Mouse (Mus musculus): ENCODE measurements around the gene Pcdh19.

DNA sequence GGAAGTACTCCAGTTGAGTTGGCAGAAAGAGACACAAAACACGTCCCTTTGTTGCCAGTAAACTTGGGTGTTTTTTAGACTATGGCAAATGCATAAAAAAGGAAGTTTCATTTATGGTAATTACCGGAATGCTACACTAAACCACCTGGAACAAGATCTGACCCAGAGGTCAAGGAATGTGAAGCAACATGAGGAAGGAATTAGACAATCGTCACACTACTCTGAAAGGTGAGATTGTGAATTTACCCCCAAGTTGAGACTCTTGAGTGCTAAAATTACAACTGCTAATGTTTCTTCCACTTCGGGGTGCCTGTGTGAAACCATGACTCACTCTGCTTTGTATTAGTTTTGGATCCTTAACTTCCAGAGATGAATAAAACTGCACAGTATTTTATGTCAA is 33.6 kb downstream of the Pcdh19 start:
- TF ChIP-seq POLR2A (IDR thresholded peaks at IDR 0.05; ENCODE audit: low read depth, low read length) (no peak), CTCF (IDR thresholded peaks at IDR 0.05; ENCODE audit: extremely low read depth, insufficient read length, insufficient replicate concordance, low read depth, low read length) (no peak)
